Mouse (Mus musculus) gastrocnemius, adult 2 months (tissue): ENCODE results near the gene Palm2. TPM values are rescaled to one million over a fixed set of nuclear protein-coding genes. Genes with fewer than 3 reads are reported as not detected.

Source experiments
- DNase-seq: peaks from one replicate; pipeline ENCODE4 v3.0.0; 2022
- H3K27ac ChIP-seq: fragments of 200-600 bp; 2 replicates; pipeline ENCODE4 v1.8.1; 2022; ENCODE audit warnings: mild to moderate bottlenecking
- H3K4me3 ChIP-seq: fragments of 200-600 bp; 2 replicates; pipeline ENCODE4 v1.8.1; 2022; ENCODE audit warnings: mild to moderate bottlenecking, moderate library complexity
- CTCF ChIP-seq: fragments of 200-600 bp; IDR thresholded peaks from 2 replicates; pipeline ENCODE4 v1.8.1; 2022; ENCODE audit warnings: antibody characterized with exemption, mild to moderate bottlenecking, moderate library complexity
- intact Hi-C: fragments of 180-260 bp; cut with DNase I; formaldehyde crosslinking; loops from one replicate; pipeline ENCODE4 v1.15.1; 2025
- total RNA-seq, 2 experiments: library from RNA; stranded (reverse); gene quantifications; 2 replicates each; pipeline ENCODE4 v1.2.3; 2021

The Palm2 gene
- total RNA-seq, 2 experiments from 2014 or later = 0.28 to 0.98 TPM

- no peak for DNase-seq
- no peak for TF ChIP-seq CTCF
- no peak overlapping the region for H3K27ac ChIP-seq
- no peak overlapping the region for H3K4me3 ChIP-seq
- intact Hi-C loops = loop anchor here (5.0 kb wide), 1 partner anchor 42 kb away; no protein-coding TSS in a partner anchor
Observed at GRCm38 (mm10) chr4:57565283-57565682, 131.2 kb downstream of the Palm2 start.

GRCm38 (mm10) chr4:57565811-57566210 lies 131.8 kb downstream of the Palm2 start:
- Histone ChIP-seq H3K4me3 (no peak overlapping the region), H3K27ac (no peak overlapping the region)
- no peak for DNase-seq
- TF ChIP-seq CTCF = no peak; the same call in 1 of the 2 replicates
- intact Hi-C loops = loop anchor here (5.0 kb wide), 1 partner anchor 41 kb away; no protein-coding TSS in a partner anchor

DNA sequence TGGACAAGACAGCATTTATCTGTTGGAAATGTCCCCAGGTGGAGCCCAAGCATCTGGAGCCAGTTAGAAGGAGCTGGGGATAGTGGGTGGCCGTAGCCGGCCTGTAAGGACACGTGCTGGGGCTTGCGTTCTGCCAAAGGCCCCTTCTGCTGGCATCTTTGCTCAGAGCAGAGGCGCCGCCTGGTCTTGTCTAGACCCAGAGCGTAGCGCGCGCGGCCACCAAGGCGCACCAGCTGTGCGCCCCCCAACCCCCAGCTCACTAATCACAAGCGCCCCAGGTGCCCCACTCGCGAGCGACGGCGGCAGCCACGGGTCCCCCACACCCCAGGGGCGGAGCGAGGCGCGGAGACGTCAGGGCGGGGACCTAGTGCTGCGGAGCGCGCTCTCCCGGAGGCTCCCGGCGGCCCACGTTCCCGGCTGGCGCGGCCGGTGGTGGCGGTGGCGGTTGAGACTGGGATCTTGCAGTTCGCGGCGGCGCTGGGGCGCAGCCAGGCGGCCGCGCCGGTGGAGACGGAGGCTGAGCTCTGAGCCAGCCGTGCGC lies 133.7 kb downstream of the Palm2 start, which contains the start of gene Pakap:
Gene Pakap (plus strand): TSS at position 514 of the 541 bp plus-strand sequence.
- intact Hi-C loops = loop anchor here (5.0 kb wide), 1 partner anchor 40 kb away; no protein-coding TSS in a partner anchor
- peak within 1 kb of the TSS; percentile 75 for H3K4me3 ChIP-seq
- DNase-seq = peak; percentile 78
- H3K27ac ChIP-seq = peak within 1 kb of the TSS; percentile 69
- TF ChIP-seq CTCF = peak; percentile 5; the same call in 1 of the 2 replicates

GRCm38 (mm10) chr4:57568268-57569068 lies 134.4 kb downstream of the Palm2 start:
- intact Hi-C loops = loop anchor here (5.0 kb wide), 1 partner anchor 39 kb away; no protein-coding TSS in a partner anchor
- no peak for TF ChIP-seq CTCF
- no peak for DNase-seq
- Histone ChIP-seq H3K27ac (peak overlapping the region; percentile 69), H3K4me3 (peak overlapping the region; percentile 75)

GRCm38 (mm10) chr4:57569069-57569355 lies 135.0 kb downstream of the Palm2 start:
- intact Hi-C loops = loop anchor here (5.0 kb wide), 1 partner anchor 38 kb away; no protein-coding TSS in a partner anchor
- TF ChIP-seq CTCF = no peak
- Histone ChIP-seq H3K27ac (peak overlapping the region; percentile 59), H3K4me3 (peak overlapping the region; percentile 75)
- no peak for DNase-seq

DNA sequence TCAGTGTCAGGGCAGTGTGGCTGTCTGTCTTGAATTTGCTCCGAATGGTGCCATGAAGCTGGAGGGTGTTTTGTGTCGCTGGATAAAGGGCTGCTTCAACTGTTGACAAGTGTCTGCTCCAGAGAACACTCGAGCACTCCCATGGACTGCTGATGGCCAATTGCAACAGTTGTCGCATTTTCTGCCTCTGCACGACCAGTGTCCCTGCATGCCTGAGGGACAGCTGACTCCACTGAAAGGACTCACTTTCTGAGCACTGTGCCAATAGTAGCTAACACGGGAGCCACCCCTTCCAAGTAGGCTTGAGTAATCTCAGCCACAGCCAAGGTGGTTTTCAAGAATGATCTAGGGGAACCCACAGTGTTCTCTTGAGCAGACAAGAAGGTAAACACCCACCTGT lies 135.7 kb downstream of the Palm2 start:
- no peak for TF ChIP-seq CTCF
- intact Hi-C loops = loop anchor here (5.0 kb wide), 1 partner anchor 38 kb away; no protein-coding TSS in a partner anchor
- DNase-seq = peak; percentile 24
- H3K27ac ChIP-seq = peak overlapping the region; percentile 59
- peak overlapping the region; percentile 75 for H3K4me3 ChIP-seq

GRCm38 (mm10) chr4:57570229-57570628 lies 136.2 kb downstream of the Palm2 start:
- no peak overlapping the region for H3K4me3 ChIP-seq
- TF ChIP-seq CTCF = no peak
- 0 out of 2 replicates have a peak overlapping the region, but pooled peaks have one; percentile 6 for H3K27ac ChIP-seq
- intact Hi-C loops = no loop called here
- no peak for DNase-seq

- no peak for TF ChIP-seq CTCF
- DNase-seq = no peak
- Histone ChIP-seq H3K4me3 (no peak overlapping the region), H3K27ac (0 out of 2 replicates have a peak overlapping the region, but pooled peaks have one; percentile 8)
- intact Hi-C loops = no loop called here
Observed at GRCm38 (mm10) chr4:57574181-57574580, 140.1 kb downstream of the Palm2 start.

- no peak overlapping the region for H3K27ac ChIP-seq
- no peak for DNase-seq
- no peak for TF ChIP-seq CTCF
- intact Hi-C loops = no loop called here
- H3K4me3 ChIP-seq = no peak overlapping the region
Observed at GRCm38 (mm10) chr4:57574646-57575045, 140.6 kb downstream of the Palm2 start.

DNA sequence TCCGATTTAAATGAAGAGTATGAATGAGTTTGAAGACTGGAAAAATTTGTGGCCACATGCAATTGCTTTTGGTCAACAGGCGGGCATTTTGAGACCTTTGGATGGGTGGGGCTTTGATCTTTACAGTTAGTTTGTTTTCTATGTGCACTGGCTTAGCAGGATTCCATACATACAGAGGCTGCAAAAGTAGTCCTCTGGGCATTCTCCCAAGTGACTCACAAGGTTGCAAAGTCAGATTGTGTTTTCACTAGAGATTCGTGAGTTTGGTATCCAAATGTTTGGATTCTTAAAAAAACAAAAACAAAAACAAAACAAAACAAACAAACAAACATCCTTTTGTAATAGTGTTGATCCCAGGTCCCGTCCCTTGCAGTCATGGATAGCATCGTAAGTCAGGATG lies 141.6 kb downstream of the Palm2 start:
- intact Hi-C loops = no loop called here
- H3K27ac ChIP-seq = no peak overlapping the region
- no peak for TF ChIP-seq CTCF
- no peak overlapping the region for H3K4me3 ChIP-seq
- DNase-seq = no peak

DNA sequence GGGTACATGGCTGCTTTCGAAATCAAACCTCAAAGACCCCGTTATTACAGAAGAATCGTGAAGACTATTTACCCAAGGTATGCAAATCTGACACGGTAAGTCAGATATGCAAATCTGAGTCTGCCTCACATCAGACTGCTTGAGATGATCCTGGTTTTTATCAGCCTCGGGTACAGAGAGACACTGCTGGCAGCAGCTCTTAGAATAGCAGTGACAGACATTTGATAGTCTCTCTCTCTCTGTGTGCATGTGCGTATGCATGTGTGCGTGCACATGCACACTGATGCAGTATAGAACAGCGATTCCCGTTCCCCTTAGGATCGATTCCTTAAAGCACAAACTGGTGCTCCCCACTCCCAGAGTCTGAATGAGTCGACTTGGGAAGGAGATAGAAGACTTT lies 142.0 kb downstream of the Palm2 start:
- intact Hi-C loops = no loop called here
- DNase-seq = no peak
- no peak overlapping the region for H3K4me3 ChIP-seq
- no peak overlapping the region for H3K27ac ChIP-seq
- TF ChIP-seq CTCF = no peak

DNA sequence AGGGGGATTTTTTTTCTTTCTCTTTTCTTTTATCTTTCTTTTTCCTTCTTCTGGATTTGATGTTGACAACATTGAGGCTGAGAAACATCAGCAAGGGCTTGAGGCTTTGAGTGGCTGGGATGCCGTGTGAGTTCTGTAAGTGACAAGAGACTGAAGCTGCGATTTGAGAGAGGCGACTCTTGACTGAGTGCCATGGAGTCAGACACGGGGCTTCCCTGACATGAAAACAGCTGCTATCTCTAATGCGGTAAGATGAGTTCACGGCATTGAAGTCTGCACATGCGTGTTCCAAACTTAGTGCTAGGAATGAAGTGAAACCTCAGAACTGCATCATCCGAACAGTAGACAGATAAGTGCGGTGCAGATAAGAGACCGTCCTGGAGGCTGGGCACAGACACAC lies 145.6 kb downstream of the Palm2 start:
- no peak for DNase-seq
- intact Hi-C loops = no loop called here
- no peak overlapping the region for H3K27ac ChIP-seq
- H3K4me3 ChIP-seq = no peak overlapping the region
- no peak for TF ChIP-seq CTCF

GRCm38 (mm10) chr4:57585281-57585800 lies 151.3 kb downstream of the Palm2 start:
- Histone ChIP-seq H3K27ac (no peak overlapping the region), H3K4me3 (no peak overlapping the region)
- intact Hi-C loops = no loop called here
- no peak for DNase-seq
- no peak for TF ChIP-seq CTCF
